Mouse (Mus musculus) embryo, embryonic 10 days (tissue): ENCODE measurements around the gene Scg5.

Experiments
- DNase-seq: peaks from one replicate; pipeline ENCODE4 v3.0.0-alpha.2; 2015; ENCODE audit warnings: low spot score

The Scg5 gene

GRCm38 (mm10) chr2:113756924-113757524 lies 71.9 kb downstream of the Scg5 start:
- peak; percentile 35 for DNase-seq

GRCm38 (mm10) chr2:113749721-113750120 lies 79.2 kb downstream of the Scg5 start:
- no peak for DNase-seq

DNA sequence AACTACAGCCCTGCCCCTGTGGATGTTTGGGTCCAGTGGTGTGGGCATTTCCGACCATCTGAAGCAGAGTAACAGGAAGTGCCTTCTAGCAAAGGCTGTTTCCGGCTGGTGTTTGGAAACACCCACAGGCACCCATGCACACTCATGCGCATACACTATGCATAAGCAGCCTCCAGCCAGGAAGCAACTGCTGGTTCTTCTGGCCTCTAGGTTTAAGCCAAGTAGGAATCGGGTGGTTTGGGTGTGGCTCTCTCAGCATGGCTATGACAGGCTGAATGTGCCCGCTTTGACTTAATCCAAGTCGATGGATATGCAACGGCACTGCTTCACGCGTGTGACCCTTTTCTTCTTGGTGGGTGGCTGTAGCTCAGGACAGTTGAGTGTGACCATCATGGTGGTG lies 79.6 kb downstream of the Scg5 start:
- DNase-seq, result no peak

GRCm38 (mm10) chr2:113728581-113728980 lies 100.3 kb downstream of the Scg5 start:
- DNase-seq, result no peak
